Mouse (Mus musculus) bone marrow macrophage, adult 2 months (primary cell): ENCODE measurements around the gene Fbln2.

Experiments used
- CTCF ChIP-seq: IDR thresholded peaks from 2 replicates; pipeline ENCODE4 v1.5.1; 2012; ENCODE audit warnings: low read depth, mild to moderate bottlenecking, low read length, moderate library complexity
- POLR2A ChIP-seq: IDR thresholded peaks from 2 replicates; pipeline ENCODE4 v1.6.1; 2012; ENCODE audit warnings: mild to moderate bottlenecking, low read depth, low read length, borderline replicate concordance

DNA sequence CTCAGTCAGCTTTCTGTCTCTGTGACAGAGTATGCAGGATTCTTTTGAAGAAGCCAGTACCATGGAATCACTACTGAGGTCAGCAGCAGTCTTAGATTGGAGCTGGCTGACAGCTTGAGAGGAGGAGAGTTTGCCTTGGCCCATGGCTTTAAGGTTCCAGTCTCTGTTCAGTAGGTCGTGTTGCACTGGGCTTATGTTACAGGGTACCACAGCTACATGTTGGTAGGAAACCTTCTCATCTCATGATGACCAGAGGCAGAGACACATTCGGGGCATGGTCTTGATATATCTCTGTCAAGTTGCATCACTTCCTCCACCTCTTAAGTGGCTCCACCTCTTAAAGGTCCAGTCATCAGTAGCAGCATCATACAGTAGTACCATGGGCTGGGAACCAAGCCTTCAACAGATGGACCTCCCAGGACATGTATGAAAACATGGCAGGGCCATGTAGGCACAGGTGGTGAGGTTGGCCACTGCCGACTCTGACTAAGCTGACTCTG is 40.8 kb upstream of the Fbln2 start:
- TF ChIP-seq CTCF (no peak), POLR2A (no peak)
